Mouse (Mus musculus) liver, adult 10 weeks (tissue): ENCODE measurements around the gene Foxc1. TPM values are rescaled to one million over a fixed set of nuclear protein-coding genes. Genes with fewer than 3 reads are reported as not detected.

Experiments used
- polyA plus RNA-seq: library from polyadenylated mRNA; stranded (reverse); fragments of 350-450 nt; fragmentation: Illumina TruSeq; extraction: RNeasy Lipid Tissue Mini Kit (QIAGEN cat#74804); gene quantifications from one replicate; pipeline ENCODE4 v1.2.3, GENCODE M21; 2014; ENCODE audit warnings: low read depth, low replicate concordance

The Foxc1 gene
- polyA plus RNA-seq, result 0.08 TPM

GRCm38 (mm10) chr13:31806428-31806832 is at the start of gene Foxc1:
Gene Foxc1 (plus strand): TSS chr13:31806633.

Other genes starting within 250 kb of the Foxc1 start
- 0.16 TPM for gene A530084C06Rik, start 247.3 kb upstream of the Foxc1 start, polyA plus RNA-seq
- gene Foxf2, start 180.8 kb upstream of the Foxc1 start, polyA plus RNA-seq, result not detected